Mouse (Mus musculus): ENCODE data around the gene Timp4.
"Not testable (repeated sequence)": the region's sequence is repeated elsewhere in the genome, so short reads cannot be mapped to it uniquely, and the experiment has no call there.

The Timp4 gene

DNA sequence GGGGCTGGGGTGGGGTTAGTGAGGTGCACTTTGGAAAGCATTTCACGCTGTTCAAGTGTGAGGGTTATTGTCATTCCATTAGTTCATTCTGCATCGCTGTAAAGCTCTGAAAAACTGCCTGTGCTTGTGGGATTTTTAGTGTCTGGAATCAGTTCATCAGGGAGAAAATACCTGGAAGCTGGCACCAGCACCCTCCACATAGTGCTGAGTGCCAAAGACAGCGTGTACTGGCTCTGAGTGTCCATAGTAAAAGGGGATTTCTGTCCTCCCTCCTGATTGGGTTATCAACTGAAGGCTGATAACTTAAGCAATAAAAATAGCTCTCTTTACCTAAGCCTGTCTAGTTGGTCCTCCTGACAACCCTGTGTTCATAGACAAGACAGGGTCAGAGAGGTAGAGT lies 8.5 kb upstream of the Timp4 start:
- no peak for DNase-seq (ENCODE audit: extremely low read depth, insufficient read length, low spot score)

DNA sequence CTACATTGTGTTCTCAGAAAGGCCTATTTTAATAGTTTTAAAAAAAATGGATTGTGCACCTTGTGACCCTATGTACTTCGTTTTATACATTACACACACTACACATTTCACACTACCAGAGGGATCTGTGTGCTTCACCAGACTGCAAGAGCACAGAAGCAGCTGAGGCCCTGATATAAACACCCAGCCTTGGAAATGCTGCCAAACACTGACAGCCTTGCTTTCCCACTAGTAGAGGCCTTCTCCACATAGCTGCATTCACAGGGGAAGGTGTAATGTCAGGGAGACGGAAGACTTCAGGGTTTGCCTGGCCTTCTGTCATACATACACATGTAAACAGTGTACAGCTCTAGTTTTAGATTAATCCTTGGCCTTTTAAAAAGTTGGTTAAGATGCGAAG lies 3.2 kb upstream of the Timp4 start:
- no peak for DNase-seq (ENCODE audit: extremely low read depth, insufficient read length, low spot score)

DNA sequence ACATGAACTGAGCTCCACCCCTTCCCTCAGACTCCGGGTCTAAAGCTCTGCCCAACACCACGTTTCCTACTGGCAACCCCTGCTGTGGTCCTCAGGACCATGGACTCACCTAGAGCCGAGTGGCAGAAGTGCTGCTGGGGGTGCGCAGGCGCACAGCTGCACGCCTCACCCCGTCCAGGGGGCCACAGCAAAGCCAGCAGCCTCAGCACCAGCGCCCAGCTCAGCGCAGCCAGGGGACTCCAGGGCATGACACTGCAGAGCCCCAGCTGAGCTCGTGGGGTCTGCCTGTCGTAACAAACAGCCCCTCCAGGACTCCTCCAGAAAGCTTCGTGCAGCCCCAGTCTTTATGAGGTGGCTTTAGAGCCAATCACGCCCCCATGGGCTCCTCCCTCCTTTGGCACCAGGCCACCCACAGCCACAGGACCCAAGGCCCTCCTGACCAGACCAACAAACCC lies 447 bp downstream of the Timp4 start:
- DNase-seq (ENCODE audit: extremely low read depth, insufficient read length, low spot score) = no peak

DNA sequence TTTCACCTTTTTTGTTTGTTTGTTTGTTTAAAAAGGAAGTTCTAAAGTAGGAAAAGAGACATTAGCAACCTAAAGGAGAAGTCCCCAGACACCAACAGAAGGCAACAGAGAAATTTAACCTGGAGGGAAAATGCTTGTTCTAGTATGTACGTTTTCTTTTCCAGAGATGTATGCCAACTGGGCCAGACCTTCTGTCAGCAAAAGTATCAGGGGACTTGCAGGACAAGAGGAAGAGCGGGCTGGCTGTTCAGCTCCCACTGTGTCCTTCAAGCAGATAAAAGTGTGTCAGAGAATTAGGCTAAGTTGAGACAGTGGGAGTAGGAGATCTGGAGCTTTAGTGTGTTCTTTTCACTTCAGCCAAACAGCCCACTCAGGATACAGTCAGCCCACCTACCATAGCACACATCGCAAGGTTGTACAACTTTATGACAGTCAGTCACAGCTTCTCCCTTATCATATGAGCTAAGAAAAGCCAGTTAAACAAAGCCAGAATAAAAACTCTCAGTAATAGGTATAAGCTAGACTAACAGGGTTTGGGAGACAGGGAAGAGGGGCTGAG lies 6.4 kb downstream of the Timp4 start:
- no peak for DNase-seq (ENCODE audit: extremely low read depth, insufficient read length, low spot score)

DNA sequence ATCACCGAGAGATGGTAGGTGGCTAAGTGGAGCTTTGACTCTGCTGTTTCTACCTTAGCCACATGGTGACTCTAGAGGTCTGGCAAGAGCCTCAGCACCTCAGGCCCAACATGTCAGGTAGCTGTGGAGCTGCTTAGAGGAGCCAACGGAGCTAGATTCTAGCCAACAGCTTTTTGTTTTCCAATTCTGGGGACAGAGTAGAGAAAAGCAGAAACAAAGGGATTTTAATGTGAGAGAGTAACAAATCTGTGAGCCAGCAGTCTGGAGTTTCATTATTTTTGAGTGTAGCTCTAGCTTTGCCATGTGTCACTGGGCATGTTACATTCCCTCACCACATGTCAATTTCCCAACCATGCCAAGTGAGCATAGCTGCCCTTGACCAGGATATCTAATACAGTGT lies 7.8 kb downstream of the Timp4 start:
- DNase-seq (ENCODE audit: extremely low read depth, insufficient read length, low spot score) = no peak

DNA sequence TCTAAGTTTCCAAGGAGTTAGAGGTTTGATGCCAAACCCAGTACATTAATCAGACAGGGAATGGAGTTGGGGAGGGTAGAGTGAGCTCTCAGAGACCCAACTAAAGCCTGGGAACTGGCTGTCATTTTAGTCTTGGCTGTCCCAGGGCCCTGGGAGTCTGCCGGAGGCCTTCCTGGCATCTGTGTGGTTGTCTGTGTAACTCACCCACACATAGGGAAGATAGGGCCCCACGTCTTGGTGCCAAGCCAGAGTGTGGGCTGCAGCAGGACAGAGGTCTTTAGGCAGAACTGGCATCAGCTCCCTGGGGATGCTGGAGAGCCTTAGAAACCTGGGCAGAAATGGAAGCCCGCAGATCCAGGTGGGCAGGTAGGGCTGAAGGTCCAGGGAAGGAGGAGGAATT lies 10.1 kb downstream of the Timp4 start:
- no peak for DNase-seq (ENCODE audit: extremely low read depth, insufficient read length, low spot score)

DNA sequence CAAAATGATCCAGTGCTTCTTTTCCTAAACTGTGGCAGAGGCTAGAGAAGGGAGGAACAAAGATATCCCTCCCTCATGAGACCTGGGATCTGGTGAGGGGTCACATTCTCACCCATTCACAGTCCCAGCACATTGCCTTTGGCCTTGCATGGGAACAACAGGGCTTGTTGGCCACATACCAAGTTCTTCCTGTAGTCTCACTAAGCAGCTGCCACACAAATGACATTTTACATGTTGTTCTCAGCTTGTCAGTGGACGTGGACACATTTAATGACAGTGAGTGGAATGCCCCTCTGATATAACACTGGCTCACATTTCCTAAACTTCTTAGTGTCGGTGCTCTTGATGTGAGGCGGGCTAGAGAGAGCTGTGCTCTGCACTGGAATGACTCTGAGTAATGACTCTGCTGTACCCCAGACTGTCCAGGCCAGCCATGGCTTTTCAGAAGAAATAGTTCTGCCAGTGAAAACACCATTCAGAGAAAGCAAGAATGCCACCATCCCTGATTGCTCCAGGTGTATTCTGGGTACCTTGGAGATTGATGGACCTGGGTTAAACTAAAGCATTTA lies 10.8 kb downstream of the Timp4 start:
- no peak for DNase-seq (ENCODE audit: extremely low read depth, insufficient read length, low spot score)

DNA sequence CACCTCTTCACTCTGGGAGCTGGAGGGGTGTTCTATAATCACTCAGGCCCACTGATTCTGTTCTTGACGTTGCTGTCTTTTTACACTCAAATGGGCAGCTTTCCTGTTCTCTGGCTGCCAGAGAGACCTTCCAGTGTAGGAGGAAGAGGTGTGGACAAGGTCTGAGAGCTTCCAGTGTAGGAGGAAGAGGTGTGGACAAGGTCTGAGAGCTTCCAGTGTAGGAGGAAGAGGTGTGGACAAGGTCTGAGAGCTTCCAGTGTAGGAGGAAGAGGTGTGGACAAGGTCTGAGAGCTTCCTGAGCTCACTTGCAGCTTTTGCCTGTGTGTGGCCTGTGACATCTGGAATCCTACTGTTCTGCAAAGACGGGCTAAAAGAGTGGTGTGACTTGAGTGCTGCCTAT lies 11.6 kb downstream of the Timp4 start:
- not testable (repeated sequence) for DNase-seq (ENCODE audit: extremely low read depth, insufficient read length, low spot score)

DNA sequence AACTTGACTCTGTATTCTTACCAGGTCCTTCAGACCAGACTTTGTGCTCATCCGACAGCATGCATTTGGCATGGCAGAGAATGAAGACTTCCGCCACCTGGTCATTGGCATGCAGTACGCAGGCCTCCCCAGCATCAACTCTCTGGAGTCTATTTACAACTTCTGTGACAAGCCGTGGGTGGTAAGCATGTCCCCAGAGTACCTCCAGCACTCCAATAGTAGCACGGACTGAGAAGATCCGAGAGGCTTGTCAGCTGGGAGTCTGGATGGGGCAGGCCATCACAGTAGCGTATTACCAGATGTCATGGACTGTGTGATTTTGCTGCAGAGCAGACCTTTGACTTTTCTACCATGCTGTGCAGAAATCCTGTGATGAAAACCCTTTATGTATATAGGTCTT lies 12.7 kb downstream of the Timp4 start:
- no peak for DNase-seq (ENCODE audit: extremely low read depth, insufficient read length, low spot score)

DNA sequence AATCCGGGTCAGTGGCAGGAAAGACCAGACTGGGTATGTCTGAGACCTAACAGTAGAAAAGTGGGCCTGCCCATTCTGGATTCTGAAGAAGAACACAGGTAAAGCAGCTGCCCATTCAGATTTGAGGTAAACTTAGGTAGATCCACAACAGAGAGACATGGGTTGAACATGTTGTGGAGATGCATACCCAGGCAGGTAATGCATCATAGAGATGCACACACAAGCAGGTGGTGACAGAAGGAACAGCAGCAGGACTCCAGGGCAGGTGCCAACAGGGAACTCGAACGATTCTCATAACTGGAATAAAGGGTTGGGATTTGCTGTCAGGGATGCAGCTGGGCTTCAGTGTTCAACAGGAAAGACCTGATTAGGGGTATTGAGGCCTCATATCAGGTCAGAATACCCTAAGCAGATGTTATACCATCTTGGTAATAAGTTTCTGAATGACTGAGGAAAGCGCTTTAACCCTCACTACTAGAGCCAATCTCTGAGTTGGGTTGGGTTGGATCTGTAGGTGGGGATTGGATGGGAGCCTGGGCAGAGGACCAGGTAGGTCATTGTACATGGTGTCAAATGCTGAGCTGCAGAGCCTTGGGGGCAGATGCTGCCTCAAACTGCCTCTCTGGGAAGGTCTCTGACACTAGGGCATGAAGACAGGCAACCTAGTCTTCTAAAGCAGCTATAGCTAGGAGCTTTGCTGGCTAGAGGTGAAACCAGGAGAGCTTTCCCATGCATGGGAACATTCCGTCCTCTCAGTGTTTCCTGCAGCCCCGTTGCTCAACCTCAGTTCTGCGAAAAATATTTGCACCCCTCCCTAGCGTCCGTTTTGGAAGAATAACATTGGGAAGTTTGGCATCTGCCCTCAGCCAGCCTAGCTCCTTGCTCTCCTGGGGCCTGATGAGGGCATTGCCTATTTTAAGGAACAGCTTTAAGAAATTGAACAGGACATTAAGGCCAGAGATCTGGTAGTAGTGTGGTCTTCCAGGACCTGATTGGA lies 13.7 kb downstream of the Timp4 start:
- no peak for DNase-seq (ENCODE audit: extremely low read depth, insufficient read length, low spot score)

DNA sequence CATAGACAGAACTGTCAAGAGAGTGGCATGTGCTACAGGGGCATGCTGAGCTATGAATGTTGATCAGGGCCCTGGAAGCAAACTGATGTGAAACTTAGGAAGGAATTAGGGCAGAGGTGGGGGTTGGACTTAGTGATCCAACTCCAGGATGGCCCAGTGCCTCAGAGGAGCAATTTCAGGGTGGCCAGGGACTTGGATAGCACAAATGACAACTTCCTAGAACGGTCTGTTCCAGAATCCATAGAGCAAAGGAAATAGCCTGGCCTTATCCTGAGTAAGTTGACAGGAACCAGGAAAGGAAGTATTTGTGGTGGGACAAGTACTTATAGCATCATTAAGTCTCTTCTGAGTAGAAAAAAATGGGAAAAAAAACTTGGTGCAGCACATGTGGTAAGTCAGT lies 19.4 kb downstream of the Timp4 start:
- peak; percentile 16 for DNase-seq (ENCODE audit: extremely low read depth, insufficient read length, low spot score)

DNA sequence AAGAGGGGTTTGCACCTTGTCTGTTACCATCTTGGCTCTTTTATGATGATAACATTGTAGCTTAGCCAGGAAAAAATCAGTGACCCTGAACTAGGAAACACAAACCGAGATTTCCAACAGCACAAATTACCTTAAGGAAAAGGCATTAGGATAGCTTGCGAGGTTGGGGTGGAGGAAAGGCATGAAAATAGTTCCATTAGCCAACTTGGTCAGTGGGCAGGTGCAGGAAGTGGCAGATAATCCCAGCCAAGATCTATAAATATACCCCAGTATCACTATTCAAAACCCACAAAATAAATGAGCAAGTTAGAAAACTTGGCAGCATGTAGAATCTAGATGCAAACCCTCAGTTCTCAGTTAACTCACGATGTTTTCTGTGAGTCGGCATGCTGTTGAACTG lies 20.2 kb downstream of the Timp4 start:
- DNase-seq (ENCODE audit: extremely low read depth, insufficient read length, low spot score) = peak; percentile 62

DNA sequence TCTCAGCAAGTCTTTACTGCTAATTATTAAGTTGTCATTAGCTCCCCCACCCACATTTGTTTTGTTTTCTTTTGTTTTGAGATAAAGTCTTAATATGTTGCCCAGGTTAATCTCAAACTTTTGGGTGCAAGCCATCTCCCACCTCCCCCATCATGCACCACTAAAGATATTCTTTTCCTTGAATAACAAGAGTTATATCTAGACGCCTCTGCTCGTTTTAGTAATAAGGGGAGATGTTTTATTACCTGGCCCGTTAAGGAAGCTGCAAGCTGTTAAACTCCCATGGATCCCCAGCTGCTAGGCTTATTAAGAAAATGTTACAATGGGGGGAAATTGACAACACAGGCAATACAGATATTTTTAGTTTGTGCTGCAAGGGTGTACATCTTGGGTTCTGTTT lies 21.4 kb downstream of the Timp4 start:
- no peak for DNase-seq (ENCODE audit: extremely low read depth, insufficient read length, low spot score)

DNA sequence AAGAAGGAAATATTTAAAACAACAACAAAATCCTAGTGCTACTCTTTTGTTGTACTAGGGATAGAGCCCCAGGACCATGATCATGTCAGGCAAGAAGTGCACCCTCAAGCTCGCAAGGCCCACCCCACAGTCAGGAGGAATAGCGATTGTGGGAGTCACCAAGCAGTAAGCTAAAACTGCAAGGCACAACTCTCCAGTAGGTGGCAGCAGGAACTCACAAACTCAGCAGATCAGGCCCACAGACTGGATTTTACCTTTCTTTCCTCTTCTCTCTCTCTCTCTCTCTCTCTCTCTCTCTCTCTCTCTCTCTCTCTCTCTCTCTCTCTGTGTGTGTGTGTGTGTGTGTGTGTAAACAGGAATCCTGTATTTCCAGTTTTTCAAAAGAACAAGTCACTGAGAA lies 24.5 kb downstream of the Timp4 start:
- DNase-seq (ENCODE audit: extremely low read depth, insufficient read length, low spot score) = peak; percentile 67

DNA sequence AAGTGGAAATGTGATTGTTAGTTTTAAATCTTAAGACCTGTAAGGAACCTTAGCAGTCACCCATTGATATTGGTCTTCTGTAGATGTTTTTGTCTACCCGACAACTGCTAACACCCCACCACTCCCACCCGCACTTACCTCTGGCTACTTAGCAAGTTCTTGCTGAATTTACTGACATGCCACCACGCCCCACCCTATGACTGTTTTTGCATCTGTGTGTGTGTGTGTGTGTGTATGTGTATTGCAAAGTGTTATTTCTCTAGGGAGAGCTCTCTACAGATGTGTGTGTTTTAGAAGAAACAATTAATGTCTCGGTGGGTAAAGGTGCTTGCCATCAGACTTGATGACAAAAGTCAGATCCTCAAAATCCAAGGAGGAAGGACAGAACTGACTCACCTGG lies 25.0 kb downstream of the Timp4 start, which contains the start of gene Gm17482:
Gene Gm17482, plus strand, starts transcription at position 301 of the 400 bp plus-strand sequence.
- DNase-seq (ENCODE audit: extremely low read depth, insufficient read length, low spot score) = no peak

DNA sequence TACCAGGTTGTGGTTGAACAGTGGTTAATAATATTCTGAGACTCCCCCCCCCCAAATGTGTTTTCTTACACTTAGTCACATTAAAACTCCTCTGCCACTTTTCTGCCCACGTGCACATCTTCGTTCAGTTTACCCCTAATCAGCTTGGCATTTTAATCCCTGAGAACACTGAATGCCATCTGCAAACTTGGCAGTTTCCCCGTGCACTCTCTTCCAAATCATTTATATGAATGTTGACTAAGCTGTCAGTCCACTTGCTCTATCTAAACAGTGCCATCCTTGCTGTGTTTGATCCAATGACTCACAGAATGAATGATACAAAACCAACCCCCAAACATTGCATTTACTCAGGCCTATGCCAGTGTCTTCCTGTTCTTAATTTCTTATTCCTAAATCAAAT lies 26.5 kb downstream of the Timp4 start:
- no peak for DNase-seq (ENCODE audit: extremely low read depth, insufficient read length, low spot score)

DNA sequence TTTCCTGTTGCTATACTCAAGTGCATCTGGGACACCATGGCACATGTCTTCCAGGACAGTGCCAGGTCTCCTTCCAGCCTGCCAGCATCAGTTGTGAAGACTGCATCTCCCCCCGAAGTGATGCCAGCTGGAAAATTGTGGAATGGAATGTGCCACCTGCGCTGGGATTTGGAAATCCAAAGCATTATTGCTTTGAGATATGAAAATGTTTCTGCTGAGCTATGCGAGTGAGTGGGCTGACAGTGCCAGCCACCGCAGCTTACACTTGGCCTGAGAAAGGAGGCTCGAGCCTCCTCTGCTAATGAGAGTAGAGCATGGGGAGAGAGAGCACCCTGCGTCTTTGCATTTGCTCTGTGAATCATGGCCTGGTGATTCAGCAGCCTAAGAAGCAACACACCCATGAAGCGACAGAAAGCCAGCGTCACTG lies 30.8 kb downstream of the Timp4 start:
- no peak for DNase-seq (ENCODE audit: extremely low read depth, insufficient read length, low spot score)

DNA sequence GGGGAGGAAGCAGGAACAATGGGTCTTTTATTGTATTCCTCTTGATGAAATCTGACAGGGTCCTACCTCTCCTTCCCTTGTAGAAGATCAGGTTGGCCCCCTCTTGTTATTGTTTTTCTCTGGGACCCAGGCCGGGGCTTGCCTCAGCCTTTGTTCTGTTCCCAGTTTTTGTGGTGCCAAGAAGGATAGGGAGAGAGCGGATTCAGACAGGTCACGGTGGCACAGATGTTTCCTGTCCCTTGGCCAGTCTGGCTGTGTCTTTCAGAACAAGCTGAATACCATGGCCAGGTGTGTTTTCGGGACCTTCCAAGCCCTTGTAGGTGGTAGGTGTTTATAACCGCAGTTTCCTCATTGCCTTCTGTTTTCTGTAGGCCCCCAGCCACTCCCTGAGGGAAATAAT lies 38.9 kb downstream of the Timp4 start:
- no peak for DNase-seq (ENCODE audit: extremely low read depth, insufficient read length, low spot score)

DNA sequence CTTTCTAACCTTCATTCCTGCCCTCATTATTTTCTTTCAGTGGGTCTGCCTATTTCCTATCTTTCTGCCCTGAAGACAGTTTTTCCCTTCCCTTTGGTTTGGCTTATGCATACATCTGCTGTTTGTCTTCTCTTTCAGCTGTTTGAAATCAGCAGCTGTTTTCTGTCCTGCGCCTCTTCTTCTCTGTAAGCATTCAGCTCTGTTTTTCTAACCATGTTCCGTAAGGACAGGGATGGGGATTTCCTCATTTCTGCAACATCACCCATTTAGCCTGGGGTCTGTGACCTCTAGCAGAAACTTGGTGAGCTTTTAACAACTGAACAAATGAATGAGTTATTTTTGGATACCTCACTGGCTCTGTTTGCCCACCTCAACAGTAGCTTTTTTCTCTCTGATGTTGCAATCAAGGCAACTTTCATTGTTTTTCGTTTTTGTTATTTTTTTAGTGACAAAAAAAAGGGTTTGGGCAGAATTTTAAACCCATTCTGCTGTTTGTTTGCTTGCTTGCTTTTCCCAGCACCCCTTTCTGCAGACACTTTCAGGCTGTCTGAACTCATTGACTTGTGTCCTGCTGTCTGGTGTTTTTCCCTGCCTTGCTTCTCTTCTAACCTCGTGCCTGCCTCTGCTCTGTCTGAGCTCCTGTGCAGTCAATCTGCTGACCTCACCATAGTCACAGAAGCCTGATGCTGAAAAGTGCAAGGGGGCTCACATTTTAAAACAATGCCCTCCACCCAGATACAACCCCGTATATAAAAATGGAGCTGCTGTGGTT lies 39.7 kb downstream of the Timp4 start:
- DNase-seq (ENCODE audit: extremely low read depth, insufficient read length, low spot score) = no peak

DNA sequence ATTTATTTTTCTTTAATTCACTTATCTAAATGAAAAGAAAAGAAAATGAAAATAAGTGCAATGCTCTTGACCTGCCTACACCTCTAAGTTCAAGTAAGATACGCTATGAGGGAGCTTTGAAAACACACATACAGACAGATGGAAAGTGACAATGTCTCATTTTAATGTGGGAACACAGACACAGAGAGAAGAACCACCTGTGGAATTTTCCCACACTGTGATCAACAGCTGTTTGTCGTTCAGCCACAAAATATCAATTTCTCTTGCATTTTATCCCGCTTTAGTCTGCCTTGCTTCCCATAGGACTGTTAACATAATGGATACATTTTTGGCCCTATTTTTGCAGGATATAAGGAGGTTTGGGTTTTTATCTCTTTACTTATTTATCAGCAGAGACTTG lies 41.2 kb downstream of the Timp4 start:
- no peak for DNase-seq (ENCODE audit: extremely low read depth, insufficient read length, low spot score)

DNA sequence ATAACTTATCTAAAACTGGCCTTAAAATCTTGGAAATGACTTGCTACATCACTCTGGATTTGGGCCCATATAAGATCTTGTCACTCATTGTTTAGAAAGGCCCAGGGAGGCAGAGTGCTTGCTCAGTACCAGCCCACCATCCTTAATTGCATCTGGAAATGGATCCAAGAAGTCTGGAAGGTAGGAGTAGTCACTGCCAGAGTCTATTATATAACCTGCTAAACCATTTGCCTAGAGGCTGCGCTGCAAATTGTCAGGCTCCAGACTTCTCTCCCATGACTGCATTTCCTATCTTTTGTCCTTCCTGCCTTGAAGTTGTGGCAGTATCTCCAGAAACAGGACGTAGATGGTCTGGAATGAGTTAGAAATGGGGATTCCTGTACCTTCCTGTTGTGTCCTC lies 41.8 kb downstream of the Timp4 start:
- no peak for DNase-seq (ENCODE audit: extremely low read depth, insufficient read length, low spot score)
